Mouse (Mus musculus): ENCODE results near the gene Prune2.

Gene Prune2

GRCm38 (mm10) chr19:17210541-17210940 lies 254.6 kb downstream of the Prune2 start:
- no peak for DNase-seq

- no peak for DNase-seq
Observed at GRCm38 (mm10) chr19:17214896-17215520, 259.1 kb downstream of the Prune2 start.

GRCm38 (mm10) chr19:17218195-17218594 lies 262.3 kb downstream of the Prune2 start:
- no peak for DNase-seq

GRCm38 (mm10) chr19:17223801-17224200 lies 267.9 kb downstream of the Prune2 start:
- DNase-seq, result no peak

GRCm38 (mm10) chr19:17225570-17226083 lies 269.7 kb downstream of the Prune2 start:
- no peak for DNase-seq

GRCm38 (mm10) chr19:17226096-17226495 lies 270.2 kb downstream of the Prune2 start:
- no peak for DNase-seq

GRCm38 (mm10) chr19:17230013-17230412 lies 274.1 kb downstream of the Prune2 start:
- no peak for DNase-seq

- DNase-seq, result no peak
Observed at GRCm38 (mm10) chr19:17238471-17238870, 282.6 kb downstream of the Prune2 start.

GRCm38 (mm10) chr19:17240170-17241077 lies 284.5 kb downstream of the Prune2 start:
- no peak for DNase-seq

- no peak for DNase-seq
Observed at GRCm38 (mm10) chr19:17241206-17241605, 285.3 kb downstream of the Prune2 start.

GRCm38 (mm10) chr19:17242962-17243361 lies 287.0 kb downstream of the Prune2 start:
- no peak for DNase-seq

GRCm38 (mm10) chr19:17244544-17244943 lies 288.6 kb downstream of the Prune2 start:
- DNase-seq, result no peak

GRCm38 (mm10) chr19:17247352-17247925 lies 291.5 kb downstream of the Prune2 start:
- DNase-seq, result no peak

- no peak for DNase-seq
Observed at GRCm38 (mm10) chr19:17249691-17250090, 293.8 kb downstream of the Prune2 start.

GRCm38 (mm10) chr19:17250801-17251200 lies 294.9 kb downstream of the Prune2 start:
- no peak for DNase-seq

GRCm38 (mm10) chr19:17251453-17251852 lies 295.5 kb downstream of the Prune2 start:
- no peak for DNase-seq

GRCm38 (mm10) chr19:17252845-17253244 lies 296.9 kb downstream of the Prune2 start:
- DNase-seq, result no peak

GRCm38 (mm10) chr19:17255511-17255910 lies 299.6 kb downstream of the Prune2 start:
- DNase-seq, result no peak

- no peak for DNase-seq
Observed at GRCm38 (mm10) chr19:17256388-17256787, 300.5 kb downstream of the Prune2 start.

- no peak for DNase-seq
Observed at GRCm38 (mm10) chr19:17256867-17257266, 300.9 kb downstream of the Prune2 start.

GRCm38 (mm10) chr19:17263181-17263580 lies 307.3 kb downstream of the Prune2 start:
- DNase-seq, result no peak

- DNase-seq, result no peak
Observed at GRCm38 (mm10) chr19:17263679-17264370, 307.9 kb downstream of the Prune2 start.

Data from thymus, postnatal 36 days (tissue).